Mouse (Mus musculus) layer of hippocampus, adult 9-10 months (tissue): ENCODE data around the gene Gpr152.
"Not testable (repeated sequence)": the region's sequence is repeated elsewhere in the genome, so short reads cannot be mapped to it uniquely, and the experiment has no call there.

Source experiments
- DNase-seq: peaks from one replicate; pipeline ENCODE4 v3.0.0; 2022; ENCODE audit warnings: low spot score

Gpr152 gene

GRCm38 (mm10) chr19:4112063-4112960 is 27.3 kb upstream of the Gpr152 start:
- no peak for DNase-seq

- DNase-seq, result peak; percentile 73
Observed at GRCm38 (mm10) chr19:4113186-4113805, 26.3 kb upstream of the Gpr152 start.

- DNase-seq, result no peak
Observed at GRCm38 (mm10) chr19:4113806-4114230, 25.8 kb upstream of the Gpr152 start.

- no peak for DNase-seq
Observed at GRCm38 (mm10) chr19:4114551-4114950, 25.0 kb upstream of the Gpr152 start.

GRCm38 (mm10) chr19:4115144-4115543 is 24.4 kb upstream of the Gpr152 start:
- DNase-seq, result no peak

- DNase-seq, result no peak
Observed at GRCm38 (mm10) chr19:4115816-4116215, 23.8 kb upstream of the Gpr152 start.

GRCm38 (mm10) chr19:4117006-4117405 is 22.6 kb upstream of the Gpr152 start:
- no peak for DNase-seq

- no peak for DNase-seq
Observed at GRCm38 (mm10) chr19:4118350-4118749, 21.2 kb upstream of the Gpr152 start.

- no peak for DNase-seq
Observed at GRCm38 (mm10) chr19:4119716-4120487, 19.7 kb upstream of the Gpr152 start.

- DNase-seq, result no peak
Observed at GRCm38 (mm10) chr19:4120496-4120895, 19.1 kb upstream of the Gpr152 start.

GRCm38 (mm10) chr19:4121097-4121805 is 18.3 kb upstream of the Gpr152 start:
- peak; percentile 97 for DNase-seq

- not testable (repeated sequence) for DNase-seq
Observed at GRCm38 (mm10) chr19:4121896-4122295, 17.7 kb upstream of the Gpr152 start.

GRCm38 (mm10) chr19:4122411-4123370 is 16.9 kb upstream of the Gpr152 start:
- no peak for DNase-seq

GRCm38 (mm10) chr19:4124432-4124831 is 15.2 kb upstream of the Gpr152 start:
- DNase-seq, result no peak

- DNase-seq, result not testable (repeated sequence)
Observed at GRCm38 (mm10) chr19:4125268-4125667, 14.3 kb upstream of the Gpr152 start.

- peak; percentile 91 for DNase-seq
Observed at GRCm38 (mm10) chr19:4125741-4126696, 13.6 kb upstream of the Gpr152 start, which contains the start of gene Aip. Gene Aip, minus strand, starts transcription at chr19:4125858.

GRCm38 (mm10) chr19:4126759-4127495 is 12.7 kb upstream of the Gpr152 start:
- DNase-seq, result no peak

GRCm38 (mm10) chr19:4129462-4129861 is 10.1 kb upstream of the Gpr152 start:
- no peak for DNase-seq

- no peak for DNase-seq
Observed at GRCm38 (mm10) chr19:4130106-4130505, 9.5 kb upstream of the Gpr152 start.
